Mouse (Mus musculus) kidney, embryonic 14.5 days (tissue): ENCODE results near the gene 4930407I10Rik. TPM values are rescaled to one million over a fixed set of nuclear protein-coding genes. Genes with fewer than 3 reads are reported as not detected.

ENCODE experiments used
- ATAC-seq: fragments of 200-750 bp; cut with Nextera tagmentation; 2 replicates; pipeline ENCODE4 v1.8.0; 2017; ENCODE audit warnings: moderate number of reproducible peaks, mild to moderate bottlenecking, moderate TSS enrichment, moderate library complexity; ENCODE audit not compliant: low FRiP score, low TSS enrichment
- H3K27ac ChIP-seq: fragments of 300-500 bp; sonication (generic); 2 replicates; pipeline ENCODE4 v1.5.1; 2014; ENCODE audit warnings: low read depth, mild to moderate bottlenecking, low read length, moderate library complexity, mixed read lengths
- H3K27me3 ChIP-seq: fragments of 300-500 bp; sonication (generic); 2 replicates; pipeline ENCODE4 v1.6.1; 2014; ENCODE audit warnings: mild to moderate bottlenecking, low read length; ENCODE audit not compliant: control insufficient read depth, insufficient read depth
- H3K36me3 ChIP-seq: fragments of 300-500 bp; sonication (generic); 2 replicates; pipeline ENCODE4 v1.6.1; 2014; ENCODE audit warnings: low read length, mixed read lengths; ENCODE audit not compliant: control insufficient read depth, insufficient read depth
- H3K4me1 ChIP-seq: fragments of 300-500 bp; sonication (generic); 2 replicates; pipeline ENCODE4 v1.6.1; 2014; ENCODE audit warnings: low read length, mixed read lengths; ENCODE audit not compliant: control insufficient read depth, insufficient read depth
- H3K4me2 ChIP-seq: fragments of 300-500 bp; sonication (generic); replicated peaks from 2 replicates; pipeline ENCODE4 v1.6.1; 2014; ENCODE audit warnings: low read depth, mild to moderate bottlenecking, low read length
- H3K4me3 ChIP-seq: fragments of 300-500 bp; sonication (generic); 2 replicates; pipeline ENCODE4 v1.5.1; 2014; ENCODE audit warnings: mild to moderate bottlenecking, low read length
- H3K9ac ChIP-seq: fragments of 300-500 bp; sonication (generic); 2 replicates; pipeline ENCODE4 v1.6.1; 2014; ENCODE audit warnings: low read depth, mild to moderate bottlenecking, low read length, moderate library complexity
- H3K9me3 ChIP-seq: fragments of 300-500 bp; sonication (generic); 2 replicates; pipeline ENCODE4 v1.6.1; 2016; ENCODE audit warnings: low read length; ENCODE audit not compliant: control insufficient read depth
- WGBS: fragments of 180-500 bp; shearing (Covaris S2); extraction: QIAGEN DNeasy Blood & Tissue Kit; methylation state at CpG from one replicate; pipeline ENCODE4 v1.1.7; 2014; 5-methylcytosine and 5-hydroxymethylcytosine counted together
- polyA plus RNA-seq: library from polyadenylated mRNA; unstranded; fragments of >200 nt; fragmentation: Nextera tagmentation; extraction: Ambion mirVana; gene quantifications from 2 replicates; pipeline ENCODE4 v1.2.1, GENCODE M21; 2014

4930407I10Rik gene
- polyA plus RNA-seq, 1 experiment from 2014 or later: not detected

GRCm38 (mm10) chr15:82073490-82073889, 14.5 kb downstream of the 4930407I10Rik start:
- Histone ChIP-seq H3K9ac (no peak overlapping the region), H3K27me3 (peaks cover 22% of the 10 kb centered on the region), H3K4me2 (no peak overlapping the region), H3K4me1 (no peaks in the 10 kb centered on the region), H3K27ac (no peak overlapping the region), H3K36me3 (no peaks in the 10 kb centered on the region), H3K4me3 (no peak overlapping the region), H3K9me3 (no peaks in the 10 kb centered on the region)
- no peak for ATAC-seq
- 87% methylated on average over 7 of the region's 7 CpGs for WGBS

GRCm38 (mm10) chr15:82079883-82080282, 20.9 kb downstream of the 4930407I10Rik start:
- ATAC-seq: no peak
- no peaks in the 10 kb centered on the region for H3K9me3 ChIP-seq
- WGBS: 61% methylated on average over 10 of the region's 10 CpGs
- H3K27me3 ChIP-seq: no peaks in the 10 kb centered on the region
- no peaks in the 10 kb centered on the region for H3K4me1 ChIP-seq
- no peaks in the 10 kb centered on the region for H3K36me3 ChIP-seq
- H3K4me3 ChIP-seq: no peak overlapping the region
- no peak overlapping the region for H3K27ac ChIP-seq
- no peak overlapping the region for H3K4me2 ChIP-seq
- no peak overlapping the region for H3K9ac ChIP-seq

GRCm38 (mm10) chr15:82081161-82081560, 22.2 kb downstream of the 4930407I10Rik start:
- Histone ChIP-seq H3K4me2 (no peak overlapping the region), H3K9ac (no peak overlapping the region), H3K4me1 (no peaks in the 10 kb centered on the region), H3K9me3 (no peaks in the 10 kb centered on the region), H3K27ac (no peak overlapping the region), H3K36me3 (no peaks in the 10 kb centered on the region), H3K4me3 (no peak overlapping the region), H3K27me3 (no peaks in the 10 kb centered on the region)
- no peak for ATAC-seq
- 38% methylated on average over 7 of the region's 7 CpGs for WGBS

- Histone ChIP-seq H3K9ac (no peak overlapping the region), H3K4me3 (no peak overlapping the region), H3K27ac (no peak overlapping the region), H3K4me2 (no peak overlapping the region), H3K27me3 (no peaks in the 10 kb centered on the region), H3K36me3 (no peaks in the 10 kb centered on the region), H3K4me1 (no peaks in the 10 kb centered on the region), H3K9me3 (no peaks in the 10 kb centered on the region)
- ATAC-seq: no peak
- 81% methylated on average over 9 of the region's 9 CpGs for WGBS
Measured at GRCm38 (mm10) chr15:82085606-82086005, 26.7 kb downstream of the 4930407I10Rik start.

GRCm38 (mm10) chr15:82086131-82086530, 27.2 kb downstream of the 4930407I10Rik start:
- no peak for ATAC-seq
- no peaks in the 10 kb centered on the region for H3K9me3 ChIP-seq
- 78% methylated on average over 12 of the region's 12 CpGs for WGBS
- H3K27me3 ChIP-seq: no peaks in the 10 kb centered on the region
- H3K4me2 ChIP-seq: no peak overlapping the region
- H3K36me3 ChIP-seq: no peaks in the 10 kb centered on the region
- no peak overlapping the region for H3K4me3 ChIP-seq
- H3K9ac ChIP-seq: no peak overlapping the region
- no peaks in the 10 kb centered on the region for H3K4me1 ChIP-seq
- H3K27ac ChIP-seq: no peak overlapping the region

GRCm38 (mm10) chr15:82087266-82087665, 28.3 kb downstream of the 4930407I10Rik start:
- Histone ChIP-seq H3K27ac (no peak overlapping the region), H3K4me1 (no peaks in the 10 kb centered on the region), H3K9me3 (no peaks in the 10 kb centered on the region), H3K36me3 (no peaks in the 10 kb centered on the region), H3K4me3 (no peak overlapping the region), H3K27me3 (no peaks in the 10 kb centered on the region), H3K4me2 (no peak overlapping the region), H3K9ac (no peak overlapping the region)
- 12% methylated on average over 10 of the region's 10 CpGs for WGBS
- no peak for ATAC-seq

GRCm38 (mm10) chr15:82091061-82091460, 32.1 kb downstream of the 4930407I10Rik start:
- Histone ChIP-seq H3K9me3 (no peaks in the 10 kb centered on the region), H3K27ac (no peak overlapping the region), H3K4me2 (no peak overlapping the region), H3K4me1 (no peaks in the 10 kb centered on the region), H3K9ac (no peak overlapping the region), H3K27me3 (no peaks in the 10 kb centered on the region), H3K36me3 (no peaks in the 10 kb centered on the region), H3K4me3 (no peak overlapping the region)
- 79% methylated on average over 7 of the region's 7 CpGs for whole genome bisulfite sequencing
- ATAC-seq: no peak

GRCm38 (mm10) chr15:82106953-82107555, 48.1 kb downstream of the 4930407I10Rik start:
- Histone ChIP-seq H3K9ac (no peak overlapping the region), H3K4me3 (no peak overlapping the region), H3K9me3 (no peaks in the 10 kb centered on the region), H3K36me3 (no peaks in the 10 kb centered on the region), H3K27ac (no peak overlapping the region), H3K4me2 (no peak overlapping the region), H3K27me3 (no peaks in the 10 kb centered on the region), H3K4me1 (no peaks in the 10 kb centered on the region)
- WGBS: 12% methylated on average over 8 of the region's 8 CpGs
- ATAC-seq: no peak
